Mouse (Mus musculus): Measurements from ENCODE around the gene Vmn1r219.
"Not testable (repeated sequence)": the region's sequence is repeated elsewhere in the genome, so short reads cannot be mapped to it uniquely, and the experiment has no call there.

Gene Vmn1r219

DNA sequence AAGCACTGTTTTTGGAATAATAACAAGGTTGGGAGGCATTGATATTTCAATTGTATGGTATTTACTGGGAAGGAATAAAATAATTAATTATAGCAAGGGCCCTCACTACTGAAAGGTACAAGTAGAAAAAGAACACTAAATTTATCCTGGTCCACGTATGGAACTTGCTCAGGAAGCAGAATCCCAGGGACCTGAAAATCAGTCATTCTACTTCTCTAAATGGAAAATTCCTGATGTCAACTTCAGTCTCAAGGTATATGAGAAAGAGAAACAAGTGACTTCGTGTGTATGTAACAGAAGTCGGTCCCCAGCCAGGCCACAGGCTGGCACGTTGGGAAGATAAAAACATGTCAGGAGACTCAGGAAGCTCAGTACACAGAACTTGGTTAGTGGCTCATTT is at the start of gene Vmn1r219:
Gene Vmn1r219, plus strand, starts transcription at position 301 of the 400 bp plus-strand sequence.
- no peak for DNase-seq (ENCODE audit: low read depth, low spot score)

DNA sequence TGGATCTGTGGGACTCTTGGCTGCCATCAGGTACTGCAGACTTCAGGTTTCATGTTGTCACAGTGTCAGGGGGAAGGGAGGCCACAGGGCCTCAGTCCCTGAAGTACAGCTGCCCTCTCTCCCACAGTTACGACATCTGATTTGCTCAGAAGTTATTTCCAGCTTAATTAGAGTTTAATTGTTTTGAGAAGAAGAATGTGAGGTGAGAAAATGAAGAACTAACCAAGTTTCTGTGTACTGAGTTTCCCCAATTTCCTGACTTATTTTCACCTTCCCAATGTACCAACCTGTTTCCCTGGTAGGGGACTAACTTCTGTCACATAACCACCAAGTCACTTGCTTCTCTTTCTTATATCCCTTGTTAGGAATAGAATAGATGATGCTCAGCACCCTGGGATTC is 41.0 kb upstream of the Vmn1r219 start, which contains the start of gene Vmn1r217:
Gene Vmn1r217, minus strand, starts transcription at position 101 of the 400 bp plus-strand sequence.
- DNase-seq (ENCODE audit: low read depth, low spot score), result not testable (repeated sequence)

DNA sequence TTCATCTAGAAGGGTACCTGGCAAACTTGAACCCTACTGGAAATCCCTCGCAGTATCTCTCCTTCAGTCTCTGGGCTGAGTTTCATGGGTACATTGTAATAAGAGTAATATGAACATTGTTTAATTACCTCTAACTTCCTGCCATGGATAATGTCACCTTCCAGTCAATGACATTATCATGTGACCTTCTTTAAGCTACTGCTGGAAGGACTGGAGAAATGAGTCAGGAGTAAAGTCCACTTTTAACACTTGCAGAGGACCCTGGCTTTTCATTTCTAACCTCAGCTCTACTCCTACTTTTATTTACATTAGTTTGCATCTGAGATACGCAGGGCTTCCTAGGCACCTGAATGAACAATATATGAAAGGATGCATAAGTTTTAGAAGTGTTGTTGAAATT is 38.5 kb upstream of the Vmn1r219 start:
- DNase-seq (ENCODE audit: low read depth, low spot score), result no peak

DNA sequence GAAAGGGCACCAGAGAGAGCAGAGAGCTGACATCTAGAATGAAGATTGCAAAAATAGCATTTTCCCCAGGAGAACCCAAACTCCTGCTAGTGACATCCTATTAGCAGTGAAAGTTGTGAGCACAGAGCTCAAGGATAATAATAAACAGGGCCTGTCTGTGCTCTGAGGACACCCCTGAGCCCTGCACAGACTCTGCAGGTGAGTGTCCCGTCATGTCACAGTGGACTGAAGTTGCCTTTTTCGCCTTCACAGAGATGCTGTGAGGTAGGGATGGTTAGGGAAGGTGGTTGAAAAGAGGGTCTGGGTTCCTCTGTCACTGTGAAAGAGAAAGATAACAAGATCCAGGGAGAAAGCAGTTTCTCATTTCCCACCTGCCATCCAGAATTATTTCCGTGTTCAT is 26.0 kb upstream of the Vmn1r219 start, which contains the start of gene Vmn1r218:
Gene Vmn1r218, plus strand, starts transcription at position 57 of the 400 bp plus-strand sequence.
- no peak for DNase-seq (ENCODE audit: low read depth, low spot score)

DNA sequence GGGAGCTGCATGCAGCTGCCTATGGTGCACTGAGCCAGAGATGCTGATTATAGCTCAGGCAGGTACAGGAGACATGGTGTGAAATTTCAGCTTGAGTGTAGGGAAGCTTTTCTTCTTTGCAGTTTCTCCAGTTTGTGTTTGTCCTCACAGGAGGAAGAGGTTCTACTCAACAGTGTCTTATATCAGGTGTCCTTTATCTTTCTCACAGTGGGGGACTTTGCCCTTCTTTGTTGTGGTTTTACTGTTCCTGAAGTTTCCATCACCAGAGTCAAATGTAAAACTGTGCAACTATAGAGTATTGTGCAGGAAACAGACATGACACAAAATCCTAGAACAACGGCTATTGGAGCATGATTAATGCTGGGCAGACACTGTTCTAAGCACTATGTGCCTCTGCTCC is 25.6 kb upstream of the Vmn1r219 start:
- DNase-seq (ENCODE audit: low read depth, low spot score), result no peak

DNA sequence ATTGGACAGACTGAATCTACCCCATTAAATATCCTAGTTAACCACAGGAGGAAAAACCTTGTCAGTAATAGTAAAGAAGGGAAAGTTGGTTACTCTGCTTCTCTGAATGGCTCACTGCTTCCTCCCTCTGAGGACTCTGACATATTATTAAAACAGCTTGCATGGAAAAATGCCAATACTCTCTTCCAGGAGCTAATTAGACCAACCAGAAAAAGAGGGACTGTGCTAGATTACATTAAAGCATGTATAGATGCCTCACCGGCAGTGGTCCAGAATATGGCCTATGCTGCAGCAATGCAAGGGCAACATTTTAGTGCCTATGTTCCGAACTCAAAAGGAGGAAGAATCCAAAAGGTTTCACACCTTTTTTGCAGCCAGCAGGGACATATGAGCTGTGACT is 20.2 kb upstream of the Vmn1r219 start:
- no peak for DNase-seq (ENCODE audit: low read depth, low spot score)

DNA sequence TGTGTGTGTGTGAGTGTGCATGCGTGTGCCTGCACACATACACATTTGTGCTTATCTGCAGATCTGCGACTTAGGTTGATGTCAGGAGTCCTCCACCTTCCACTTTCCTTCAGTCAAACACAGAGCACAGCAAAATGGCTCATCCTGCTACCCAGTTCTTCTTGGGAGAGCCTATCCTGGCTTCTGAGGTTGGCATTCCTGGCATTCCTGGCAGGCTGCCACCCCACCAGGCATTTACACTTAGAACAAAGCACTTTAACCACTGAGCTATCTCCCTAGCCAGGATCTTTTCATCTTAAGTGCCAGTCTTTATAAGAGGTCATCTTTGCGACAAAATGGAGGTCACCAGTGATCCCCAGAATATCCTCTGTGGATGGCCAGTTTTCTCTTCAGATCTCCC is 1.3 kb upstream of the Vmn1r219 start:
- no peak for DNase-seq (ENCODE audit: low read depth, low spot score)

DNA sequence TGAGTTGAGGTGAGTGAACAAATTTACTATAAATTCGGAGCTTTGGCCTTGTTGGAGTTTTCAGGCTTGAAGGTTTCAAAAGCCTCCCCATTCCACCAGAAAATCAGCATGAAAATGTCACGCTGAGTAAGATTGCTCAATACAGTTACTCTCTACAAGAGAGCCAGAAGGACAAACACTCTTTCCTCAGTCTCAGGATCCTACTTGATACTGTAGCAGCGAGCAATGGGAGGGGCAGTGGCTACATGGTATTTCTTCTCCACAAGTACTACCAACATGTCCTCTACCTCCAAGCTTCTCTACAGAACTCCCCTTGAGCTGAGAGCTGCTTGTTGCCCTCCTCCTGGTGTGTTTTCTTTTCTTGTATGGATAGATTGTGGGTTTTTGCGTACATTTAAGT is 7.4 kb downstream of the Vmn1r219 start:
- DNase-seq (ENCODE audit: low read depth, low spot score), result not testable (repeated sequence)

DNA sequence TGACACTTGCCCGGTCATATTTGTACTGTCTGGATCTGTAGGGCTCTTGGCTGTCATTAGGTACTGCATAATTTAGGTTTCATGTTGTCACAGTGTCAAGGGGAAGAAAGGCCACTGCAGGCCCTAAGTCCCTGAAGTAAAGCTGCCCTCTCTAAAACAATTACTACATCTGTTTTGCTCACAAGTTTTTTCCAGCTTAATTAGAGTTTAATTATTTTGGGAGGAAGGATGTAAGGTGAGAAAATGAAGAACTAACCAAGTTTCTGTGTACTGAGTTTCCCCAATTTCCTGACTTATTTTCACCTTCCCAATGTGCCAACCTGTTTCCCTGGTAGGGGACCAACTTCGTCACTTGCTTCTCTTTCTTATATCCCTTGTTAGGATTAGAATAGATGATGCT is 28.8 kb downstream of the Vmn1r219 start, which contains the start of gene Vmn1r220:
Gene Vmn1r220, minus strand, starts transcription at position 101 of the 400 bp plus-strand sequence.
- no peak for DNase-seq (ENCODE audit: low read depth, low spot score)

DNA sequence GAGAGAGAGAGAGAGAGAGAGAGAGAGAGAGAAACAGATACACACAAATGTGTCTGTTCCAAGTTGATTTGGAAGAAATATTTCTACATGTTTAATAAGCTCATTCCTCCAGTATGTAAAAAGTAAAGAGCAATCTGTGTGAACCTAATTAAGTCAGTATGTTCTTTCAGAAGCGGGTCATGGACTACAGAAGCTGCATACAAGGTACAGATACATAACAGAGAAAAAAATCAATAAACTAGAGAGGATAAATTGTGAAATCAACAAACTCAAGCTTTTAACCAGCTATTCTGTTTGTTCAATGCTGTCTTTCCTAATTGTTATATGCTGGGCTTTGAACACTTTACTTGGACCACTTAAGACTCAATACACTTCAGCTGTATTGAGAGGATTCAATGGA is 44.8 kb downstream of the Vmn1r219 start:
- DNase-seq (ENCODE audit: low read depth, low spot score), result not testable (repeated sequence)

DNA sequence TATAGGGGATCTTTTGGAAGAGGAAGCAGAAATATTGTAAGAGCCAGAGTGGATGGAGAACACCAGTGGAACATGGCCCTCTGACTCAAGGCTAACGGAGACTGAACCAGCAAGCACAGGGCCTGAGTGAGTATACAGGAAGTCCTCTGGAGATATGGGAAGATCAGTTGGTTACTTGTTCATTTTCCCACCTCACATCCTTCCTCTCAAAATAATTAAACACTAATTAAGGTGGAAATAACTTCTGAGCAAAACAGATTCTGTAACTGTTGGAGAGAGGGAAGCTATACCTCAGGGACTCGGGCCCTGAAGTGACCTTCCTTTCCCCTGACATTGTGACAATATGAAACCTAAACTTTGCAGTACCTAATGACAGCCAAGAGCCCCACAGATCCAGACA is 54.7 kb downstream of the Vmn1r219 start, which contains the start of gene Vmn1r221:
Gene Vmn1r221, plus strand, starts transcription at position 301 of the 400 bp plus-strand sequence.
- not testable (repeated sequence) for DNase-seq (ENCODE audit: low read depth, low spot score)

All from embryo, embryonic 11.5 days (tissue).